Mouse (Mus musculus) MEL (cell line): ENCODE data around the gene Eif2d. TPM values are rescaled to one million over a fixed set of nuclear protein-coding genes. Genes with fewer than 3 reads are reported as not detected.
A peak's percentile ranks its signal among the peaks of the same experiment; 100 is the strongest.

Experiments used
- DNase-seq: peaks from one replicate; pipeline ENCODE4 v3.0.0; 2011; ENCODE audit warnings: low read depth, low spot score
- H3K27ac ChIP-seq: 2 replicates; pipeline ENCODE4 v1.5.1; 2012; ENCODE audit warnings: low read depth, mild to moderate bottlenecking, control low read depth, low read length, moderate library complexity; ENCODE audit not compliant: control insufficient read depth
- H3K27me3 ChIP-seq, 2 experiments: fragments of 150-350 bp in 1 of 2; sonication (generic) in 1 of 2; 2 replicates each; pipeline ENCODE4 v1.6.1; 2012; ENCODE audit warnings: low read length in 2 of 2, mild to moderate bottlenecking in 2 of 2, improper control_type of control experiment in 1 of 2, moderate library complexity in 1 of 2; ENCODE audit not compliant: insufficient read depth in 2 of 2, control insufficient read depth in 1 of 2
- H3K36me3 ChIP-seq, 2 experiments: 2 replicates each; pipeline ENCODE4 v1.6.1; 2012 to 2014; ENCODE audit warnings: low read length in 2 of 2, improper control_type of control experiment in 1 of 2, inconsistent platforms in 1 of 2, mild to moderate bottlenecking in 1 of 2; ENCODE audit not compliant: insufficient read depth in 2 of 2, control insufficient read depth in 1 of 2
- H3K4me1 ChIP-seq, 2 experiments: fragments of 150-350 bp in 1 of 2; sonication (generic) in 1 of 2; 2 replicates each; pipeline ENCODE4 v1.6.1; 2012; ENCODE audit warnings: low read length in 2 of 2, improper control_type of control experiment in 1 of 2, mild to moderate bottlenecking in 1 of 2; ENCODE audit not compliant: insufficient read depth in 2 of 2, control insufficient read depth in 1 of 2
- H3K4me3 ChIP-seq, 2 experiments: fragments of 150-350 bp in 1 of 2; sonication (generic) in 1 of 2; 2 replicates each; pipeline ENCODE4 v1.5.1; 2012; ENCODE audit warnings: low read depth in 2 of 2, low read length in 2 of 2, mild to moderate bottlenecking in 2 of 2, moderate library complexity in 2 of 2, control low read depth in 1 of 2, improper control_type of control experiment in 1 of 2; ENCODE audit not compliant: control insufficient read depth in 1 of 2, insufficient read depth in 1 of 2
- H3K79me2 ChIP-seq: 2 replicates; pipeline ENCODE4 v1.6.1; 2012; ENCODE audit warnings: mild to moderate bottlenecking, low read length, moderate library complexity; ENCODE audit not compliant: control insufficient read depth, poor library complexity, insufficient read depth
- H3K9ac ChIP-seq: 2 replicates; pipeline ENCODE4 v1.6.1; 2012; ENCODE audit warnings: low read depth, mild to moderate bottlenecking, control low read depth, low read length, moderate library complexity; ENCODE audit not compliant: control insufficient read depth, poor library complexity, severe bottlenecking
- H3K9me3 ChIP-seq: fragments of 150-350 bp; sonication (generic); replicated peaks from 2 replicates; pipeline ENCODE4 v1.6.1; 2012; ENCODE audit warnings: mild to moderate bottlenecking, low read length, improper control_type of control experiment, moderate library complexity; ENCODE audit not compliant: insufficient read depth
- BHLHE40 ChIP-seq: IDR thresholded peaks from 2 replicates; pipeline ENCODE4 v1.6.1; 2012; ENCODE audit warnings: low read depth, mild to moderate bottlenecking, inconsistent platforms, low read length, improper control_type of control experiment, borderline replicate concordance
- CTCF ChIP-seq, 3 experiments: IDR thresholded peaks in 2 of 3; conservative IDR thresholded peaks in 1 of 3; 2 replicates each; pipeline ENCODE4 v1.5.1; 2011 to 2012; ENCODE audit warnings: low read length in 3 of 3, low read depth in 2 of 3, mild to moderate bottlenecking in 2 of 3, improper control_type of control experiment in 1 of 3, inconsistent platforms in 1 of 3, mixed read lengths in 1 of 3, moderate library complexity in 1 of 3; ENCODE audit not compliant: control insufficient read depth in 1 of 3, insufficient read depth in 1 of 3, poor library complexity in 1 of 3, severe bottlenecking in 1 of 3
- E2F4 ChIP-seq: IDR thresholded peaks from 2 replicates; pipeline ENCODE4 v1.6.1; 2011; ENCODE audit warnings: low read depth, low read length, improper control_type of control experiment, borderline replicate concordance
- ELF1 ChIP-seq: IDR thresholded peaks from 2 replicates; pipeline ENCODE4 v1.6.1; 2014; ENCODE audit warnings: low read depth, mild to moderate bottlenecking, inconsistent platforms, low read length, improper control_type of control experiment, moderate library complexity
- EP300 ChIP-seq, 2 experiments: IDR thresholded peaks; 2 replicates each; pipeline ENCODE4 v1.6.1; 2011; ENCODE audit warnings: improper control_type of control experiment in 2 of 2, low read length in 2 of 2, low read depth in 1 of 2, mild to moderate bottlenecking in 1 of 2
- ETS1 ChIP-seq: IDR thresholded peaks from 2 replicates; pipeline ENCODE4 v1.6.1; 2012; ENCODE audit warnings: low read depth, mild to moderate bottlenecking, inconsistent platforms, low read length, improper control_type of control experiment, moderate library complexity
- GABPA ChIP-seq: IDR thresholded peaks from 2 replicates; pipeline ENCODE4 v1.6.1; 2012; ENCODE audit warnings: low read depth, mild to moderate bottlenecking, inconsistent platforms, low read length, improper control_type of control experiment, moderate library complexity
- GATA1 ChIP-seq: IDR thresholded peaks from 2 replicates; pipeline ENCODE4 v1.6.1; 2011; ENCODE audit warnings: low read depth, low read length, improper control_type of control experiment
- JUND ChIP-seq: IDR thresholded peaks from 2 replicates; pipeline ENCODE4 v1.6.1; 2011; ENCODE audit warnings: low read depth, mild to moderate bottlenecking, improper control_type of control experiment, low read length
- KAT2A ChIP-seq: conservative IDR thresholded peaks from 2 replicates; pipeline ENCODE4 v1.6.1; 2012; ENCODE audit warnings: low read depth, low read length, improper control_type of control experiment, inconsistent platforms
- MAFK ChIP-seq: IDR thresholded peaks from 2 replicates; pipeline ENCODE4 v1.6.1; 2011; ENCODE audit warnings: low read depth, mild to moderate bottlenecking, low read length, improper control_type of control experiment, borderline replicate concordance
- MAX ChIP-seq: IDR thresholded peaks from 2 replicates; pipeline ENCODE4 v1.6.1; 2011; ENCODE audit warnings: low read length, improper control_type of control experiment
- MAZ ChIP-seq: IDR thresholded peaks from 2 replicates; pipeline ENCODE4 v1.6.1; 2012; ENCODE audit warnings: low read depth, mild to moderate bottlenecking, inconsistent platforms, low read length, improper control_type of control experiment
- MEF2A ChIP-seq: IDR thresholded peaks from 2 replicates; pipeline ENCODE4 v1.6.1; 2014; ENCODE audit warnings: low read depth, mild to moderate bottlenecking, inconsistent platforms, low read length, improper control_type of control experiment; ENCODE audit not compliant: poor library complexity, insufficient replicate concordance, severe bottlenecking; ENCODE audit errors: extremely low read depth
- MXI1 ChIP-seq: IDR thresholded peaks from 2 replicates; pipeline ENCODE4 v1.6.1; 2011; ENCODE audit warnings: mild to moderate bottlenecking, low read depth, low read length, improper control_type of control experiment
- MYB ChIP-seq: IDR thresholded peaks from 2 replicates; pipeline ENCODE4 v1.6.1; 2011; ENCODE audit warnings: mild to moderate bottlenecking, low read depth, low read length, improper control_type of control experiment
- MYC ChIP-seq: IDR thresholded peaks from 2 replicates; pipeline ENCODE4 v1.6.1; 2011; ENCODE audit warnings: low read depth, mild to moderate bottlenecking, low read length, improper control_type of control experiment, moderate library complexity
- NELFE ChIP-seq: IDR thresholded peaks from 2 replicates; pipeline ENCODE4 v1.6.1; 2011; ENCODE audit warnings: low read depth, low read length, improper control_type of control experiment
- NRF1 ChIP-seq: IDR thresholded peaks from 2 replicates; pipeline ENCODE4 v1.6.1; 2014; ENCODE audit warnings: low read depth, mild to moderate bottlenecking, inconsistent platforms, low read length, improper control_type of control experiment, moderate library complexity; ENCODE audit not compliant: poor library complexity, insufficient read depth, severe bottlenecking
- POLR2A ChIP-seq, 2 experiments: IDR thresholded peaks; 2 replicates each; pipeline ENCODE4 v1.6.1; 2011 to 2012; ENCODE audit warnings: low read length in 2 of 2, mild to moderate bottlenecking in 2 of 2, control low read depth in 1 of 2, improper control_type of control experiment in 1 of 2, low read depth in 1 of 2, moderate library complexity in 1 of 2; ENCODE audit not compliant: control insufficient read depth in 1 of 2, insufficient read depth in 1 of 2, poor library complexity in 1 of 2
- POLR2AphosphoS2 ChIP-seq: IDR thresholded peaks from 2 replicates; pipeline ENCODE4 v1.6.1; 2011; ENCODE audit warnings: low read length, improper control_type of control experiment
- POLR2AphosphoS5 ChIP-seq: IDR thresholded peaks from 2 replicates; pipeline ENCODE4 v1.6.1; 2012; ENCODE audit warnings: low read depth, borderline replicate concordance, mild to moderate bottlenecking, inconsistent platforms, low read length, moderate library complexity, mixed read lengths
- RAD21 ChIP-seq: IDR thresholded peaks from 2 replicates; pipeline ENCODE4 v1.6.1; 2011; ENCODE audit warnings: mild to moderate bottlenecking, low read depth, low read length, improper control_type of control experiment
- RCOR1 ChIP-seq: IDR thresholded peaks from 2 replicates; pipeline ENCODE4 v1.6.1; 2012; ENCODE audit warnings: low read depth, mild to moderate bottlenecking, inconsistent platforms, low read length, improper control_type of control experiment
- SIN3A ChIP-seq: IDR thresholded peaks from 2 replicates; pipeline ENCODE4 v1.6.1; 2012; ENCODE audit warnings: low read length, improper control_type of control experiment, inconsistent platforms
- SMC3 ChIP-seq: IDR thresholded peaks from 2 replicates; pipeline ENCODE4 v1.6.1; 2011; ENCODE audit warnings: low read depth, low read length, improper control_type of control experiment
- TAL1 ChIP-seq: IDR thresholded peaks from 2 replicates; pipeline ENCODE4 v1.6.1; 2012; ENCODE audit warnings: mild to moderate bottlenecking, inconsistent platforms, low read length, moderate library complexity, mixed read lengths
- TBP ChIP-seq: IDR thresholded peaks from 2 replicates; pipeline ENCODE4 v1.8.0; 2011; ENCODE audit warnings: low read depth, low read length, improper control_type of control experiment
- TCF12 ChIP-seq: IDR thresholded peaks from 2 replicates; pipeline ENCODE4 v1.6.1; 2014; ENCODE audit warnings: low read depth, mild to moderate bottlenecking, inconsistent platforms, low read length, improper control_type of control experiment, moderate library complexity
- UBTF ChIP-seq: IDR thresholded peaks from 2 replicates; pipeline ENCODE4 v1.6.1; 2012; ENCODE audit warnings: low read depth, mild to moderate bottlenecking, inconsistent platforms, low read length, improper control_type of control experiment, moderate library complexity, borderline replicate concordance; ENCODE audit not compliant: insufficient read depth
- USF1 ChIP-seq: IDR thresholded peaks from 2 replicates; pipeline ENCODE4 v1.6.1; 2014; ENCODE audit warnings: low read depth, mild to moderate bottlenecking, inconsistent platforms, low read length, improper control_type of control experiment, moderate library complexity
- USF2 ChIP-seq, 2 experiments: IDR thresholded peaks; 2 replicates each; pipeline ENCODE4 v1.6.1; 2011 to 2012; ENCODE audit warnings: improper control_type of control experiment in 2 of 2, low read length in 2 of 2, borderline replicate concordance in 1 of 2, inconsistent platforms in 1 of 2, low read depth in 1 of 2, mild to moderate bottlenecking in 1 of 2; ENCODE audit not compliant: insufficient read depth in 1 of 2
- ZC3H11A ChIP-seq: IDR thresholded peaks from 2 replicates; pipeline ENCODE4 v1.6.1; 2012; ENCODE audit warnings: low read depth, mild to moderate bottlenecking, inconsistent platforms, low read length, improper control_type of control experiment
- ZKSCAN1 ChIP-seq: IDR thresholded peaks from 2 replicates; pipeline ENCODE4 v1.6.1; 2012; ENCODE audit warnings: low read depth, mild to moderate bottlenecking, inconsistent platforms, low read length, improper control_type of control experiment, moderate library complexity
- ZNF384 ChIP-seq: IDR thresholded peaks from 2 replicates; pipeline ENCODE4 v1.6.1; 2012; ENCODE audit warnings: low read depth, mild to moderate bottlenecking, inconsistent platforms, low read length, improper control_type of control experiment
- polyA plus RNA-seq, 2 experiments: library from polyadenylated mRNA; stranded (reverse) in 1 of 2; unstranded in 1 of 2; fragments of >175 nt in 1 of 2; fragments of >200 nt in 1 of 2; gene quantifications; 2 replicates each; pipeline versions ENCODE4 v1.2.1 to v1.2.4; 2012; ENCODE audit warnings: low replicate concordance in 2 of 2, low read depth in 1 of 2; ENCODE audit not compliant: insufficient read length in 2 of 2, insufficient read depth in 1 of 2, missing spikeins in 1 of 2
- total RNA-seq: library from RNA; depleted of rRNA; stranded (reverse); fragments of 300-350 nt; gene quantifications from 2 replicates; pipeline ENCODE4 v1.2.3, GENCODE M21; 2012

The Eif2d gene
- total and polyA plus RNA-seq, 3 experiments: 31.0 to 43.6 TPM; not detected in 1

DNA sequence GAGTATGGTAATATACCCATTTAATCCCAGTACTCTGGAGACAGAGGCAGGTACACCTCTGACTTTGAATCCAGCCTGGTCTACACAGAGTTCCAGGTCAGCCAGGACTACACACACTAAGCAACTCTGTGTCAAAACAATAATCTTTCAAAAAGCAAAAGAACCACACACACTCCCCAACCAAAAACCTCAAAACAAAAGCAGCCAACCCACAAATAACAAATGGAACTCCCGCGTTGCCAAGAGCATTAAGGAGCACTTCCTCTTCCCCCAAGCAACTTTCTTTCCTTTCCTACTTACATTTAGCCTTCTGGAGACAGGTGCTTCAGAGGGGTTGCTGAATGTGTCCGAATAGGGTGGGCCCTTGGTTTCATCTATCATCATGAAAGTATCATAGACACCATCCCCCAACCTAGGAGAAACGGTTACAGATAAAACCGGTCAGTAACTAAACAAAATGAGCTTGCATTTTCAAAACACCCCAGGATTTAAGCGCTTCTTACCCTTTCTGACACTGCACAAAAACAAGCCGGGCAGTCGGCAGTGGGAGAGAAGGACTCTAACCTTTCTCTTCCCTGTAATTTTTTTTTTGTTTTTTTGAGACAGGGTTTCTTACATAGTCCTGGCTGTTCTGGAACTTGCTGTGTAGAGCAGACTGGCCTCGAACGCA is 16.9 kb upstream of the Eif2d start:
- DNase-seq: peak; percentile 87
- Histone ChIP-seq H3K27ac (peak overlapping the region; percentile 48), H3K36me3 (peaks cover 3 to 34% of the 10 kb centered on the region in 2 experiments), H3K27me3 (no peaks in the 10 kb centered on the region), H3K9me3 (no peaks in the 10 kb centered on the region), H3K79me2 (peaks cover 9% of the 10 kb centered on the region), H3K9ac (peak overlapping the region; percentile 72), H3K4me3 (peak overlapping the region; percentile 24 to 88), H3K4me1 (peaks cover 23 to 25% of the 10 kb centered on the region in 2 experiments)
- TF ChIP-seq MXI1 (peak; percentile 33; the same call in 1 of the 2 replicates), MYC (no peak), RCOR1 (peak; percentile 51; the same call in 1 of the 2 replicates), USF1 (no peak), NELFE (no peak), TBP (0 out of 2 replicates have a peak, but pooled peaks have one; percentile 45), MEF2A (no peak), GATA1 (0 out of 2 replicates have a peak, but pooled peaks have one; percentile 14), GABPA (no peak), CTCF (IDR thresholded peaks at IDR 0.05 in 2 of 3, conservative IDR thresholded peaks at IDR 0.05 in 1 of 3; ENCODE audit: control insufficient read depth in 1 of 3, insufficient read depth in 1 of 3, low read depth in 2 of 3, low read length in 3 of 3, poor library complexity in 1 of 3, severe bottlenecking in 1 of 3) (no peak), KAT2A (no peak), POLR2AphosphoS2 (no peak), JUND (no peak), SMC3 (no peak), USF2 (IDR thresholded peaks at IDR 0.05; ENCODE audit: borderline replicate concordance in 1 of 2, insufficient read depth in 1 of 2, low read depth in 1 of 2, low read length in 2 of 2) (no peak), ZC3H11A (no peak), ELF1 (no peak), ZNF384 (no peak), POLR2A (IDR thresholded peaks at IDR 0.05; ENCODE audit: control insufficient read depth in 1 of 2, insufficient read depth in 1 of 2, low read depth in 1 of 2, low read length in 2 of 2, poor library complexity in 1 of 2) (peak in 1 of 2 experiments; percentile 41; a peak in 1 of 4 replicates), RAD21 (no peak), ETS1 (peak; percentile 56), SIN3A (peak; percentile 76), MAX (0 out of 2 replicates have a peak, but pooled peaks have one; percentile 36), TCF12 (peak; percentile 47), NRF1 (no peak), E2F4 (no peak), MAFK (no peak), MAZ (no peak), POLR2AphosphoS5 (no peak), TAL1 (no peak), MYB (0 out of 2 replicates have a peak, but pooled peaks have one; percentile 32), EP300 (IDR thresholded peaks at IDR 0.05; ENCODE audit: low read depth in 1 of 2, low read length in 2 of 2) (no peak; a peak in 1 of 4 replicates), UBTF (no peak), BHLHE40 (no peak), ZKSCAN1 (no peak)
